Mouse (Mus musculus) heart, adult 2 months (tissue): ENCODE measurements around the gene Myo10.

ENCODE experiments used
- CTCF ChIP-seq: fragments of 200-600 bp; IDR thresholded peaks from 2 replicates; pipeline ENCODE4 v1.8.1; 2022; ENCODE audit warnings: antibody characterized with exemption, mild to moderate bottlenecking, moderate library complexity
- POLR2A ChIP-seq: fragments of 200-500 bp; IDR thresholded peaks from 2 replicates; pipeline ENCODE4 v1.6.1; 2011; ENCODE audit warnings: mild to moderate bottlenecking, low read depth, low read length, control low read depth; ENCODE audit not compliant: insufficient read depth

DNA sequence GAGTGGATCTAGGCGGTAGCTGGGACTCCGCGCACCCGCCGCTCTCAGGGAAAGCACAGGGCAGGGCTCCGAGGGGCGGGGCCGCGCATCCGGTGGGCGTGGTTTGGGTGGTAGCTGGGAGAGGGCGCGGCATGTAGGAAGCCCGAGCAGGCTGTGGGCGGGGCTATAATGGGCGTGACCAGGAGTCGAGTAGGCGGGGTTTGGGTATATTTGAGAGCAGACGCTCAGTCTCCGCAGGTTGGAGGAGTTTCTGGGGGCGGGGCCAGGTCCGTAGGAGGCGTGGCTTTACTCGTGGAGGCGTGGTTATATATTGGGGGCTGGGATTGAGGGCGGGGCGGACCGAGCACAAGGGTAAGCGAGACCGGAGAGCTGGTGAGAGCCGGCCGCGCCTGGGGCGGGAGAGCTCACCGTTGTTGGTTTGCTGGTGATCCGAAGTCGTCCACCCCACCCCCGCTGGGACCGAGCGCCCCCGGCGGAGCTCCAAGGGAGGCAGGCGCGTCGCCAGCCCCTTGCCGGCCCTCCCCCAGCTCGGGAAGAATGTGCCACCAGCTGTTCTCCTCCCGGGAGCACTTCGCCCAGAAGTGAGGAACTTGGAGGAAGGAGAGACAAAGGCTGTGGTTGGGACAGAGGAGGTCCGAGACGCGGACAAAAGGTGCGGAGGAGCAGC is at the start of gene Myo10:
- TF ChIP-seq CTCF (peak; percentile 29), POLR2A (peak; percentile 94)
